Mouse (Mus musculus) mature B cell (primary cell): Measurements from ENCODE around the gene Clic3.

Source experiments
- in situ Hi-C: fragments of 300-500 bp; cut with MboI; formaldehyde crosslinking; loops from 2 replicates; pipeline ENCODE4 v1.14.3; 2019

Clic3 gene

GRCm38 (mm10) chr2:25480541-25480940 lies 23.9 kb downstream of the Clic3 start:
- in situ Hi-C loops, result no loop called here

- in situ Hi-C loops, result no loop called here
Observed at GRCm38 (mm10) chr2:25482969-25483368, 26.3 kb downstream of the Clic3 start.

- in situ Hi-C loops, result no loop called here
Observed at GRCm38 (mm10) chr2:25484901-25485647, 28.4 kb downstream of the Clic3 start.

GRCm38 (mm10) chr2:25487965-25488670 lies 31.5 kb downstream of the Clic3 start:
- in situ Hi-C loops, result no loop called here

GRCm38 (mm10) chr2:25488671-25489068 lies 32.0 kb downstream of the Clic3 start:
- in situ Hi-C loops, result no loop called here

GRCm38 (mm10) chr2:25492988-25493387 lies 36.4 kb downstream of the Clic3 start:
- in situ Hi-C loops, result no loop called here

GRCm38 (mm10) chr2:25493476-25493961 lies 36.9 kb downstream of the Clic3 start, which contains the start of gene Lcn12:
Lcn12 (minus strand) TSS chr2:25493911.
- in situ Hi-C loops, result no loop called here

GRCm38 (mm10) chr2:25496462-25496861 lies 39.8 kb downstream of the Clic3 start:
- in situ Hi-C loops, result no loop called here

GRCm38 (mm10) chr2:25497846-25498575 lies 41.4 kb downstream of the Clic3 start:
- in situ Hi-C loops, result no loop called here

- in situ Hi-C loops, result no loop called here
Observed at GRCm38 (mm10) chr2:25498622-25499478, 42.2 kb downstream of the Clic3 start.

- in situ Hi-C loops, result no loop called here
Observed at GRCm38 (mm10) chr2:25500071-25500575, 43.5 kb downstream of the Clic3 start.

GRCm38 (mm10) chr2:25500576-25501405 lies 44.2 kb downstream of the Clic3 start, which contains the start of gene Fbxw5:
Fbxw5 (plus strand) TSS chr2:25500750.
- in situ Hi-C loops, result no loop called here

GRCm38 (mm10) chr2:25501593-25502486 lies 45.2 kb downstream of the Clic3 start, which contains the start of gene C8g:
C8g (minus strand) TSS chr2:25501719.
- in situ Hi-C loops, result no loop called here

- in situ Hi-C loops, result no loop called here
Observed at GRCm38 (mm10) chr2:25502726-25503125, 46.1 kb downstream of the Clic3 start.

GRCm38 (mm10) chr2:25504538-25504937 lies 47.9 kb downstream of the Clic3 start:
- in situ Hi-C loops, result no loop called here

- in situ Hi-C loops, result no loop called here
Observed at GRCm38 (mm10) chr2:25505000-25505399, 48.4 kb downstream of the Clic3 start.

GRCm38 (mm10) chr2:25505860-25506259 lies 49.2 kb downstream of the Clic3 start:
- in situ Hi-C loops, result no loop called here

- in situ Hi-C loops, result no loop called here
Observed at GRCm38 (mm10) chr2:25506964-25507363, 50.3 kb downstream of the Clic3 start.
